Mouse (Mus musculus) midbrain, embryonic 14.5 days (tissue): Measurements from ENCODE around the gene Sik2. TPM values are rescaled to one million over a fixed set of nuclear protein-coding genes. Genes with fewer than 3 reads are reported as not detected.

Experiments
- ATAC-seq: fragments of 200-750 bp; cut with Nextera tagmentation; 2 replicates; pipeline ENCODE4 v1.8.0; 2017; ENCODE audit warnings: moderate number of reproducible peaks, moderate library complexity; ENCODE audit not compliant: low FRiP score, low TSS enrichment
- DNase-seq: peaks from one replicate; pipeline ENCODE4 v3.0.0-alpha.2; 2015
- H3K27ac ChIP-seq: fragments of 300-500 bp; sonication (generic); replicated peaks from 2 replicates; pipeline ENCODE4 v1.5.1; 2014; ENCODE audit warnings: mild to moderate bottlenecking, low read depth, low read length, moderate library complexity
- H3K27me3 ChIP-seq: fragments of 300-500 bp; sonication (generic); 2 replicates; pipeline ENCODE4 v1.6.1; 2014; ENCODE audit warnings: low read length, control low read depth, mixed read lengths; ENCODE audit not compliant: control insufficient read depth, insufficient read depth
- H3K36me3 ChIP-seq: fragments of 300-500 bp; sonication (generic); 2 replicates; pipeline ENCODE4 v1.6.1; 2014; ENCODE audit warnings: low read length, control low read depth; ENCODE audit not compliant: control insufficient read depth, insufficient read depth
- H3K4me1 ChIP-seq: fragments of 300-500 bp; sonication (generic); 2 replicates; pipeline ENCODE4 v1.6.1; 2014; ENCODE audit warnings: mild to moderate bottlenecking, antibody characterized with exemption, low read length, control low read depth; ENCODE audit not compliant: control insufficient read depth, insufficient read depth
- H3K4me2 ChIP-seq: fragments of 300-500 bp; sonication (generic); 2 replicates; pipeline ENCODE4 v1.6.1; 2014; ENCODE audit warnings: mild to moderate bottlenecking, low read length, moderate library complexity
- H3K4me3 ChIP-seq: fragments of 300-500 bp; sonication (generic); replicated peaks from 2 replicates; pipeline ENCODE4 v1.5.1; 2014; ENCODE audit warnings: low read depth, low read length
- H3K9ac ChIP-seq: fragments of 300-500 bp; sonication (generic); replicated peaks from 2 replicates; pipeline ENCODE4 v1.6.1; 2014; ENCODE audit warnings: mild to moderate bottlenecking, low read length, moderate library complexity
- H3K9me3 ChIP-seq: fragments of 300-500 bp; sonication (generic); 2 replicates; pipeline ENCODE4 v1.6.1; 2016; ENCODE audit warnings: low read length, control low read depth, mixed read lengths; ENCODE audit not compliant: control insufficient read depth
- WGBS: fragments of 180-500 bp; shearing (Covaris S2); extraction: QIAGEN DNeasy Blood & Tissue Kit; methylation state at CpG from one replicate; pipeline ENCODE4 v1.1.7; 2014; 5-methylcytosine and 5-hydroxymethylcytosine counted together
- polyA plus RNA-seq: library from polyadenylated mRNA; unstranded; fragments of >200 nt; fragmentation: Nextera tagmentation; extraction: Ambion mirVana; gene quantifications from 2 replicates; pipeline ENCODE4 v1.2.1, GENCODE M21; 2014

Sik2 gene
- 13.8 and 17.0 TPM in 2 replicates for polyA plus RNA-seq

- DNase-seq (peak; percentile 97), ATAC-seq (peak; percentile 98)
- peak within 1 kb of the TSS; percentile 81 for H3K9ac ChIP-seq
- H3K9me3 ChIP-seq, result no peaks in the 10 kb centered on the region
- peak within 1 kb of the TSS; percentile 96 for H3K4me3 ChIP-seq
- H3K36me3 ChIP-seq, result no peaks in the 10 kb centered on the region
- H3K4me2 ChIP-seq, result peak within 1 kb of the TSS; percentile 61
- H3K27ac ChIP-seq, result peak within 1 kb of the TSS; percentile 84
- H3K27me3 ChIP-seq, result 0 out of 2 replicates have a peak, but pooled peaks cover 2% of the 10 kb centered on the region
- WGBS, result under 1% methylated on average over 75 of the region's 85 CpGs
- no peaks in the 10 kb centered on the region; the same call in 1 of the 2 replicates for H3K4me1 ChIP-seq
These were observed at the start of gene Sik2 for GRCm38 (mm10) chr9:51008841-51009655. TSS of gene Sik2 (minus strand) at chr9:51009073.

GRCm38 (mm10) chr9:51056360-51057324 lies 47.8 kb upstream of the Sik2 start:
- Histone ChIP-seq H3K9me3 (no peaks in the 10 kb centered on the region), H3K27me3 (no peaks in the 10 kb centered on the region), H3K4me2 (no peak overlapping the region), H3K27ac (no peak overlapping the region), H3K4me3 (no peak overlapping the region), H3K4me1 (no peaks in the 10 kb centered on the region), H3K9ac (no peak overlapping the region), H3K36me3 (no peaks in the 10 kb centered on the region)
- DNase-seq, result no peak
- WGBS, result 79% methylated on average over 3 of the region's 3 CpGs
- ATAC-seq, result no peak

GRCm38 (mm10) chr9:51052180-51052579 lies 43.3 kb upstream of the Sik2 start:
- Histone ChIP-seq H3K4me2 (no peak overlapping the region), H3K36me3 (no peaks in the 10 kb centered on the region), H3K4me3 (no peak overlapping the region), H3K9me3 (no peaks in the 10 kb centered on the region), H3K27me3 (no peaks in the 10 kb centered on the region), H3K9ac (no peak overlapping the region), H3K27ac (no peak overlapping the region), H3K4me1 (no peaks in the 10 kb centered on the region)
- 82% methylated on average over 3 of the region's 3 CpGs for WGBS
- no peak for ATAC-seq
- peak; percentile 19 for DNase-seq

- H3K4me1 ChIP-seq, result no peaks in the 10 kb centered on the region
- no peak overlapping the region for H3K4me2 ChIP-seq
- DNase-seq, result no peak
- H3K27me3 ChIP-seq, result no peaks in the 10 kb centered on the region
- H3K27ac ChIP-seq, result no peak overlapping the region
- no peaks in the 10 kb centered on the region for H3K36me3 ChIP-seq
- no peaks in the 10 kb centered on the region for H3K9me3 ChIP-seq
- H3K9ac ChIP-seq, result no peak overlapping the region
- H3K4me3 ChIP-seq, result no peak overlapping the region
- 88% methylated on average over 6 of the region's 6 CpGs for WGBS
- no peak for ATAC-seq
These were observed 33.3 kb upstream of the Sik2 start for GRCm38 (mm10) chr9:51042136-51042535.

- DNase-seq, result no peak
- WGBS, result 90% methylated on average over 7 of the region's 7 CpGs
These were observed 32.7 kb upstream of the Sik2 start for GRCm38 (mm10) chr9:51041491-51041980.

GRCm38 (mm10) chr9:51032785-51033529 lies 24.1 kb upstream of the Sik2 start:
- no peaks in the 10 kb centered on the region for H3K27me3 ChIP-seq
- no peak overlapping the region for H3K4me3 ChIP-seq
- DNase-seq (no peak), ATAC-seq (no peak)
- no peaks in the 10 kb centered on the region for H3K4me1 ChIP-seq
- WGBS, result 70% methylated on average over 3 of the region's 3 CpGs
- H3K27ac ChIP-seq, result no peak overlapping the region
- H3K9ac ChIP-seq, result no peak overlapping the region
- H3K4me2 ChIP-seq, result no peak overlapping the region
- H3K9me3 ChIP-seq, result no peaks in the 10 kb centered on the region
- no peaks in the 10 kb centered on the region for H3K36me3 ChIP-seq

More at GRCm38 (mm10) chr9:51041491-51041980, 32.7 kb upstream of the Sik2 start:
- no peak overlapping the region for H3K4me2 ChIP-seq
- no peaks in the 10 kb centered on the region for H3K4me1 ChIP-seq
- H3K36me3 ChIP-seq, result no peaks in the 10 kb centered on the region
- no peak for ATAC-seq
- H3K27me3 ChIP-seq, result no peaks in the 10 kb centered on the region
- H3K4me3 ChIP-seq, result no peak overlapping the region
- H3K9ac ChIP-seq, result no peak overlapping the region
- H3K9me3 ChIP-seq, result no peaks in the 10 kb centered on the region
- H3K27ac ChIP-seq, result no peak overlapping the region

- Histone ChIP-seq H3K4me1 (no peaks in the 10 kb centered on the region), H3K9ac (no peak overlapping the region), H3K36me3 (no peaks in the 10 kb centered on the region), H3K4me2 (no peak overlapping the region), H3K27ac (no peak overlapping the region), H3K27me3 (no peaks in the 10 kb centered on the region), H3K9me3 (no peaks in the 10 kb centered on the region), H3K4me3 (no peak overlapping the region)
- DNase-seq (no peak), ATAC-seq (no peak)
- 73% methylated on average over 8 of the region's 8 CpGs for WGBS
These were observed 23.4 kb upstream of the Sik2 start for GRCm38 (mm10) chr9:51032291-51032690.

GRCm38 (mm10) chr9:51031603-51032002 lies 22.7 kb upstream of the Sik2 start:
- Histone ChIP-seq H3K36me3 (no peaks in the 10 kb centered on the region), H3K27me3 (no peaks in the 10 kb centered on the region), H3K4me1 (no peaks in the 10 kb centered on the region), H3K27ac (no peak overlapping the region), H3K9me3 (no peaks in the 10 kb centered on the region), H3K4me3 (no peak overlapping the region), H3K4me2 (no peak overlapping the region), H3K9ac (no peak overlapping the region)
- ATAC-seq (no peak), DNase-seq (no peak)
- 77% methylated on average over 6 of the region's 6 CpGs for WGBS
